Mouse (Mus musculus) mesoderm, embryonic 11.5 days (tissue): ENCODE results near the gene Afdn.
"Not testable (repeated sequence)": the region's sequence is repeated elsewhere in the genome, so short reads cannot be mapped to it uniquely, and the experiment has no call there.

Source experiments
- DNase-seq: peaks from one replicate; pipeline ENCODE4 v3.0.0-alpha.2; 2012; ENCODE audit warnings: low read depth, low spot score

Gene Afdn

GRCm38 (mm10) chr17:13769256-13769655, 8.9 kb downstream of the Afdn start:
- DNase-seq = no peak

- no peak for DNase-seq
Observed at GRCm38 (mm10) chr17:13777676-13778075, 17.3 kb downstream of the Afdn start.

GRCm38 (mm10) chr17:13778865-13779264, 18.5 kb downstream of the Afdn start:
- DNase-seq = no peak

- no peak for DNase-seq
Observed at GRCm38 (mm10) chr17:13781948-13782347, 21.6 kb downstream of the Afdn start.

- DNase-seq = no peak
Observed at GRCm38 (mm10) chr17:13783469-13783868, 23.1 kb downstream of the Afdn start.

- not testable (repeated sequence) for DNase-seq
Observed at GRCm38 (mm10) chr17:13790033-13790432, 29.7 kb downstream of the Afdn start.

- DNase-seq = no peak
Observed at GRCm38 (mm10) chr17:13797691-13798090, 37.4 kb downstream of the Afdn start.

- DNase-seq = no peak
Observed at GRCm38 (mm10) chr17:13802836-13803408, 42.6 kb downstream of the Afdn start.

- no peak for DNase-seq
Observed at GRCm38 (mm10) chr17:13806016-13806415, 45.7 kb downstream of the Afdn start.

GRCm38 (mm10) chr17:13817789-13818188, 57.5 kb downstream of the Afdn start:
- DNase-seq = no peak

- DNase-seq = no peak
Observed at GRCm38 (mm10) chr17:13819342-13819741, 59.0 kb downstream of the Afdn start.

- no peak for DNase-seq
Observed at GRCm38 (mm10) chr17:13820676-13821075, 60.3 kb downstream of the Afdn start.

GRCm38 (mm10) chr17:13825421-13825820, 65.1 kb downstream of the Afdn start:
- no peak for DNase-seq

- DNase-seq = no peak
Observed at GRCm38 (mm10) chr17:13830234-13830633, 69.9 kb downstream of the Afdn start.

GRCm38 (mm10) chr17:13830636-13831341, 70.5 kb downstream of the Afdn start:
- DNase-seq = peak; percentile 59

- peak; percentile 25 for DNase-seq
Observed at GRCm38 (mm10) chr17:13835876-13836275, 75.5 kb downstream of the Afdn start.

GRCm38 (mm10) chr17:13850175-13850574, 89.8 kb downstream of the Afdn start:
- no peak for DNase-seq

- DNase-seq = not testable (repeated sequence)
Observed at GRCm38 (mm10) chr17:13853883-13854282, 93.5 kb downstream of the Afdn start.

- no peak for DNase-seq
Observed at GRCm38 (mm10) chr17:13855396-13855795, 95.1 kb downstream of the Afdn start.

GRCm38 (mm10) chr17:13856429-13857090, 96.2 kb downstream of the Afdn start:
- no peak for DNase-seq

- DNase-seq = no peak
Observed at GRCm38 (mm10) chr17:13865340-13865739, 105.0 kb downstream of the Afdn start.

- no peak for DNase-seq
Observed at GRCm38 (mm10) chr17:13866951-13867351, 106.6 kb downstream of the Afdn start.

GRCm38 (mm10) chr17:13867475-13867874, 107.1 kb downstream of the Afdn start:
- no peak for DNase-seq
